Mouse (Mus musculus) small intestine, adult 2 months (tissue): Measurements from ENCODE around the gene Clgn.

Source experiments
- CTCF ChIP-seq: fragments of 200-500 bp; IDR thresholded peaks from 2 replicates; pipeline ENCODE4 v1.5.1; 2012; ENCODE audit warnings: low read depth, mild to moderate bottlenecking, control low read depth, inconsistent platforms, low read length, moderate library complexity, mixed read lengths; ENCODE audit not compliant: insufficient replicate concordance, insufficient read length; ENCODE audit errors: extremely low read depth
- POLR2A ChIP-seq: fragments of 200-500 bp; IDR thresholded peaks from 2 replicates; pipeline ENCODE4 v1.6.1; 2012; ENCODE audit warnings: low read depth, mild to moderate bottlenecking, control low read depth, inconsistent platforms, low read length, moderate library complexity

GRCm38 (mm10) chr8:83417970-83418369, 28.3 kb downstream of the Clgn start:
- no peak for TF ChIP-seq CTCF
- TF ChIP-seq POLR2A, result no peak
